Mouse (Mus musculus): ENCODE data around the gene Adamts20. TPM values are rescaled to one million over a fixed set of nuclear protein-coding genes. Genes with fewer than 3 reads are reported as not detected.

The Adamts20 gene
- polyA plus RNA-seq, 1 experiment from 2014 or later = 2.8 TPM

DNA sequence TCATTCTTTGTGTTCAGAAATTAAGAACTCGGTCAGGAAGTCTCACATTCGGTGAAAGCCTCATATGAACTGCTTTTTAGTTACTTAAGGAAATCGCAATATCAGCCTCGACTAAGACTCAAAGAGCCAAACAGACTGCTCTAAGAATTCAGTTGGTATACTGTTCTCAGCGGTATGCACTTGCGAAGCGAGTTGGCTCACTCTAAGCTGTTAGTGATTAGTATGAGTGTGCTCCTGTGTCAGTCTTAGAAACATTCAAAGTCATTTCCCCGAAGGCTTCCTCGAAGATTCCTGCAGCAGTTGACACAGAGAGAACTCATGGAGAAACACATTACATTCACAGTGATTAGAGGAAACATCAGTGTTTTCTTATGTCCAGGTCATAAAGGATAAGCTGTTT lies 4.1 kb downstream of the Adamts20 start:
- H3K4me2 ChIP-seq (ENCODE audit: low read length) = no peak overlapping the region
- no peaks in the 10 kb centered on the region for H3K9me3 ChIP-seq (ENCODE audit: control insufficient read depth, low read length)
- H3K9ac ChIP-seq (ENCODE audit: low read depth, low read length) = no peak overlapping the region
- no peak overlapping the region for H3K27ac ChIP-seq (ENCODE audit: low read depth, low read length)
- no peaks in the 10 kb centered on the region for H3K4me1 ChIP-seq (ENCODE audit: control insufficient read depth, insufficient read depth, low read depth, low read length)
- H3K27me3 ChIP-seq (replicated peaks; ENCODE audit: control insufficient read depth, insufficient read depth, low read length) = no peaks in the 10 kb centered on the region
- no peak for ATAC-seq
- H3K36me3 ChIP-seq (ENCODE audit: control insufficient read depth, insufficient read depth, low read length) = no peaks in the 10 kb centered on the region
- WGBS = 46% methylated on average over 9 of the region's 9 CpGs
- H3K4me3 ChIP-seq (ENCODE audit: low read length) = no peak overlapping the region

DNA sequence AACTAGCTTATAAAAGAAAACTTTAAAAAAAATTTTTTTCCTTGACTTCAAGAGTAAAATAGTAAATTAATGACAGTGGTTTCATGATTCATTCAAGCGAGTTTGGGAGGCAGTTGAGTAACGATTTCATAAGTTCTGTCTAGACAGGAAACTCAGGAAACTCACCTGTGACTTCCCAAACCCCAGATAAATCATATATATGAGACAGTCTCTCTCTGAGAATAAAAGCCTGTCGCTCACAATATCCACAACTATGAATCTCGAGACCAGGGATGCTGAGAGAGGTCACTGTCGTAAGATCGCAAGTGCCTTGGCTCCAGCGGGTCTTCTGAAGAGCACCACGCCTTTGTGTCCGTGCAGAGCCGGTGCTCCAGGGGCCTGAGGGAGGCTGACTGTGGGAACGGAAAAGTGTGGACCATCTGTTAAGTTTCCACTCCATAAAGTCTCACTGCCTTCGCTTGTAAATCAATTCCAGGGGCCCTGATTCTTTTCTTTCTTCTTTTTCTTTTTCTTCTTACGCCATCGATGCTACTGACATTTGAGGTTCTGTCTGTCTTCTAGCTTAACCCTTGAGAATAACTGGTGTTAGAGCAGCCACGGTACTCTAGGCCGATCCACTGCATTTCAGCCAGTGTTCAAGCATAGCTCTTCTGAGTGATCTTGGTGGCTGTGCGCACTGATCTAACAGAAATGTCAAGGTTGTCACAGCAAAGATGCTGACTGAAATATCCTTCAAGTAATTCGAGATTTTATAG lies 7.4 kb downstream of the Adamts20 start:
- 60% methylated on average over 18 of the region's 18 CpGs for WGBS
- Histone ChIP-seq H3K4me1 (ENCODE audit: control insufficient read depth, insufficient read depth, low read depth, low read length) (no peaks in the 10 kb centered on the region), H3K4me3 (ENCODE audit: low read length) (no peak overlapping the region), H3K36me3 (ENCODE audit: control insufficient read depth, insufficient read depth, low read length) (no peaks in the 10 kb centered on the region), H3K27me3 (replicated peaks; ENCODE audit: control insufficient read depth, insufficient read depth, low read length) (no peaks in the 10 kb centered on the region), H3K9me3 (ENCODE audit: control insufficient read depth, low read length) (no peaks in the 10 kb centered on the region), H3K27ac (ENCODE audit: low read depth, low read length) (no peak overlapping the region), H3K4me2 (ENCODE audit: low read length) (no peak overlapping the region), H3K9ac (ENCODE audit: low read depth, low read length) (no peak overlapping the region)
- ATAC-seq = no peak

DNA sequence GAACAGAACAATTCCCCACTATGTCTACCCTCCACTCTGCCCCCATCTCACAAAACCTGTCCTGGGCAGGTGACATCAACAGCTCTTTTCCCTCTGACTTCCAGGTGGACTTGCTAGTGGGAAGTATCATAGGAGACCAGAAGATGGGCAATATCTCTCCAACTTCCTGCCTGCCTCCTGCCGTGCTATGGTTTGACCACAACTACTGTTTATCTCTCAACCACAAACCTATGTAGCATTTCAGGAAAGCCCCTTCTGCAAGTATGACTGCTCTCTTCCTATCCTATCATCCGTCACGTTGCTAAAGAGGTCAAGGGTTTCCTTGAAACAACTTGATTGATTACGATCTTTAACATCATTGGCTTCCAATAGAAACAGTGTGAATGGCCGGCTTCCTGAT lies 12.4 kb downstream of the Adamts20 start:
- H3K4me1 ChIP-seq (ENCODE audit: control insufficient read depth, insufficient read depth, low read depth, low read length) = no peaks in the 10 kb centered on the region

DNA sequence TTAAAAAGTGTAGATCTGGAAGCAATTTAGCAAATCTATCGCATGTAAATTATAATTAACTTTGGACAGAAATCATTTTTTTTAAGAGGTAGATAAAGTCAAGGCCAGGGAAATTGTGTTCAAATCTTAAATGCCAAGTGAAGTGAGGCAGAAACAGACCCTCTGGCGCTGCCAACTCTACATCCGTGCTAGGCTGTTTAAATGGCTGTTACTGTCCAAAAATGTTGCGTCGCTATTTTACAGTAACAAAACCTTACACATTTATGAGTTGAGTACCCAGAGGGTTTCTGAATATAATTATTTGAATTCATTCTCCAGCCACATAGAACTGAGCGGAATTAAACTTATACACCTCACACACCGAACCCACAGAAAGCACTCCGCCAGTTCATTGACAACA lies 13.6 kb downstream of the Adamts20 start:
- Histone ChIP-seq H3K27me3 (replicated peaks; ENCODE audit: control insufficient read depth, insufficient read depth, low read length) (no peaks in the 10 kb centered on the region), H3K36me3 (ENCODE audit: control insufficient read depth, insufficient read depth, low read length) (no peaks in the 10 kb centered on the region), H3K27ac (ENCODE audit: low read depth, low read length) (no peak overlapping the region), H3K9ac (ENCODE audit: low read depth, low read length) (no peak overlapping the region), H3K4me3 (ENCODE audit: low read length) (no peak overlapping the region), H3K9me3 (ENCODE audit: control insufficient read depth, low read length) (no peaks in the 10 kb centered on the region), H3K4me1 (ENCODE audit: control insufficient read depth, insufficient read depth, low read depth, low read length) (no peaks in the 10 kb centered on the region), H3K4me2 (ENCODE audit: low read length) (no peak overlapping the region)
- ATAC-seq = no peak
- 75% methylated on average over 8 of the region's 8 CpGs for WGBS

More for the DNA sequence above, 12.4 kb downstream of the Adamts20 start:
- 90% methylated on average over 5 of the region's 5 CpGs for WGBS
- no peaks in the 10 kb centered on the region for H3K27me3 ChIP-seq (replicated peaks; ENCODE audit: control insufficient read depth, insufficient read depth, low read length)
- H3K9me3 ChIP-seq (ENCODE audit: control insufficient read depth, low read length) = no peaks in the 10 kb centered on the region
- H3K36me3 ChIP-seq (ENCODE audit: control insufficient read depth, insufficient read depth, low read length) = no peaks in the 10 kb centered on the region
- ATAC-seq = no peak
- H3K9ac ChIP-seq (ENCODE audit: low read depth, low read length) = no peak overlapping the region
- H3K4me2 ChIP-seq (ENCODE audit: low read length) = no peak overlapping the region
- no peak overlapping the region for H3K27ac ChIP-seq (ENCODE audit: low read depth, low read length)
- no peak overlapping the region for H3K4me3 ChIP-seq (ENCODE audit: low read length)

DNA sequence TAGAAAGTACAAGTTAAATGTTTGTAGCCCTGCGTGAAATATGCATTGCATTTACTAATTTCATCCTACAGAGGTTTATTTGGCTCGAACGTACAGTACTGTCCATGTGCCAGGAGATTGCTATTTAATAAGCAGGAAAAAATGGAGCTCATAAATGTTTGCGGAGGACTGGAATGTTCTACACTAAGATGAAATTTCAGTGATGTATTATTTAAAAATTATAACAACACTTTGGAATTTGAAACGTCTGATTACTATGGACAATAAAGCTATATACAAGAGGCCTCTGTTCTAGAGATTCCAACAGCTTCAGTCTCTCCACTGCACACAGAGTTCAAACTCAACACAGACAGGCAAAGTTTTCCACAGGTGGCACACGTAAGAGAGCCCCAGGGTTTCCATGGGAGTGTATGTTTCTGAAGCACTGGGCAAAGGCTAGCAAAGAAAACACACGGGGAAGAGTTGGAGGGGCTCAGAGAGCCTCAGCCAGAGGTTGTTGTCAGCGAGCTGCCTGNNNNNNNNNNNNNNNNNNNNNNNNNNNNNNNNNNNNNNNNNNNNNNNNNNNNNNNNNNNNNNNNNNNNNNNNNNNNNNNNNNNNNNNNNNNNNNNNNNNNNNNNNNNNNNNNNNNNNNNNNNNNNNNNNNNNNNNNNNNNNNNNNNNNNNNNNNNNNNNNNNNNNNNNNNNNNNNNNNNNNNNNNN lies 20.6 kb downstream of the Adamts20 start:
- Histone ChIP-seq H3K9me3 (ENCODE audit: control insufficient read depth, low read length) (no peaks in the 10 kb centered on the region), H3K36me3 (ENCODE audit: control insufficient read depth, insufficient read depth, low read length) (no peaks in the 10 kb centered on the region), H3K4me1 (ENCODE audit: control insufficient read depth, insufficient read depth, low read depth, low read length) (no peaks in the 10 kb centered on the region), H3K27ac (ENCODE audit: low read depth, low read length) (no peak overlapping the region), H3K9ac (ENCODE audit: low read depth, low read length) (no peak overlapping the region), H3K27me3 (replicated peaks; ENCODE audit: control insufficient read depth, insufficient read depth, low read length) (no peaks in the 10 kb centered on the region), H3K4me3 (ENCODE audit: low read length) (no peak overlapping the region), H3K4me2 (ENCODE audit: low read length) (no peak overlapping the region)
- ATAC-seq = no peak
- WGBS = 55% methylated on average over 8 of the region's 8 CpGs

DNA sequence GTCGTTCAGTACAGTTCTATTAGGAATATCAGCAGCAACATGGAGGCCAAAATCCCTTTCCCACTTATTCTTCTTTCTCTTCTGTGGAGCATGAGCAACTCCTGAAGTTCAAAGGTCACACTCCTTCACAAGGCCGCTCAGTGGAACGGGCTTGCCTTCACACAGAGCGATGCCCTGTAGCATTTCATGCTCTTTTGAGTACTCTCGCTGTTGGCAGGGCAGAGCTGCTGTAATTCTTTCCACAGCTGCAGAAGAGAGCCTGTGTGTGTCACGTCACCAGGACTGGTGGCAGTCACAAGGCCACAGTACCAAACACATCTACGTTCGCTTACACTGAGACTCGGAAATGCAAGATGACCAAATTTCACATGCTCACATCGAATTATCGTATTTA lies 21.2 kb downstream of the Adamts20 start:
- WGBS = 61% methylated on average over 11 of the region's 11 CpGs
- no peaks in the 10 kb centered on the region for H3K4me1 ChIP-seq (ENCODE audit: control insufficient read depth, insufficient read depth, low read depth, low read length)
- ATAC-seq = no peak; the same call in 1 of the 2 replicates

DNA sequence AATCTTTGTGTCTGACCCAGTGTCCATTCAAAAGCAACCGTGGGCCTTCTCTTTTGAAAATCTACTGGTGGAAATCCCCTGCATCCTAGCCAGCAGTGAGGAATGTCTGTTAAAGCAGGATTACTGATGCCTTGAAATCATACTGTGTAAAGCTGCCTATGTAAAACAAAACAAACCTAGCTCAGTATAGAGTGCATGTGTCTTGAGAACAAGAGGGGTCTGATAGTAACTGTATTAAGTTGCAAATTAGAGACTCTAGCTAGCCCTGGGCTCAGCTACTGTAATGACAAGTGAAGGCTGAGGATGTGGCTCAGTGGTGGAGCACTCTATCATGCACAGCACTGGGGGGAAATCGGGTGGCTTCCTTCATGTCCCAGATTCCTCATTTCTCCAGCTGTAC lies 22.2 kb downstream of the Adamts20 start:
- Histone ChIP-seq H3K4me1 (ENCODE audit: control insufficient read depth, insufficient read depth, low read depth, low read length) (no peaks in the 10 kb centered on the region), H3K4me3 (ENCODE audit: low read length) (no peak overlapping the region), H3K27me3 (replicated peaks; ENCODE audit: control insufficient read depth, insufficient read depth, low read length) (no peaks in the 10 kb centered on the region), H3K9ac (ENCODE audit: low read depth, low read length) (no peak overlapping the region), H3K27ac (ENCODE audit: low read depth, low read length) (no peak overlapping the region), H3K9me3 (ENCODE audit: control insufficient read depth, low read length) (no peaks in the 10 kb centered on the region), H3K4me2 (ENCODE audit: low read length) (no peak overlapping the region), H3K36me3 (ENCODE audit: control insufficient read depth, insufficient read depth, low read length) (no peaks in the 10 kb centered on the region)
- ATAC-seq = no peak
- WGBS = 41% methylated on average over 2 of the region's 2 CpGs

More for the DNA sequence above, 21.2 kb downstream of the Adamts20 start:
- H3K4me2 ChIP-seq (ENCODE audit: low read length) = no peak overlapping the region
- H3K27me3 ChIP-seq (replicated peaks; ENCODE audit: control insufficient read depth, insufficient read depth, low read length) = no peaks in the 10 kb centered on the region
- no peak overlapping the region for H3K9ac ChIP-seq (ENCODE audit: low read depth, low read length)
- H3K27ac ChIP-seq (ENCODE audit: low read depth, low read length) = no peak overlapping the region
- H3K36me3 ChIP-seq (ENCODE audit: control insufficient read depth, insufficient read depth, low read length) = no peaks in the 10 kb centered on the region
- H3K4me3 ChIP-seq (ENCODE audit: low read length) = no peak overlapping the region
- no peaks in the 10 kb centered on the region for H3K9me3 ChIP-seq (ENCODE audit: control insufficient read depth, low read length)

DNA sequence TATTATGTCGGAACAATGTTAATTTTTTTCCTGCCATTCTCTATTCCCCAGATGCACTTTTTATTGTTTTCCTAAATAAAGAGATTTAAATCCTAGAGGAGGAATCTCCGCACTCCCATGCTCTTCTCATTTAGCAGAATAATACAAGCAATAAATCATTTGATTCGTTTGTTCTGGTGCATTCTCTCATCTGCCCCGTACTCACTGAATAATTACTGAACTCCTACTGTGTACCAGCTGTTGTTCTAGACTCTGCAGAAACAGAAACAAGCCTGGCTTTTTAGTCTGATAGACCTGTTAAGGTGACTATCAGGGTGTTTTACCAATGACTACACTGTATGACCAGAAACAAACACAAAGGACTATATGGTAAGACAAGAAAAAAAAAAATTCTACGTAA lies 29.7 kb downstream of the Adamts20 start:
- no peaks in the 10 kb centered on the region for H3K36me3 ChIP-seq (ENCODE audit: control insufficient read depth, insufficient read depth, low read length)
- no peak overlapping the region for H3K4me3 ChIP-seq (ENCODE audit: low read length)
- 0 out of 2 replicates have a peak, but pooled peaks have one; percentile 24 for ATAC-seq
- H3K9me3 ChIP-seq (ENCODE audit: control insufficient read depth, low read length) = no peaks in the 10 kb centered on the region
- WGBS = 45% methylated on average over 5 of the region's 5 CpGs
- H3K4me2 ChIP-seq (ENCODE audit: low read length) = no peak overlapping the region
- H3K9ac ChIP-seq (ENCODE audit: low read depth, low read length) = no peak overlapping the region
- no peaks in the 10 kb centered on the region for H3K27me3 ChIP-seq (replicated peaks; ENCODE audit: control insufficient read depth, insufficient read depth, low read length)
- H3K4me1 ChIP-seq (ENCODE audit: control insufficient read depth, insufficient read depth, low read depth, low read length) = no peaks in the 10 kb centered on the region
- H3K27ac ChIP-seq (ENCODE audit: low read depth, low read length) = no peak overlapping the region

DNA sequence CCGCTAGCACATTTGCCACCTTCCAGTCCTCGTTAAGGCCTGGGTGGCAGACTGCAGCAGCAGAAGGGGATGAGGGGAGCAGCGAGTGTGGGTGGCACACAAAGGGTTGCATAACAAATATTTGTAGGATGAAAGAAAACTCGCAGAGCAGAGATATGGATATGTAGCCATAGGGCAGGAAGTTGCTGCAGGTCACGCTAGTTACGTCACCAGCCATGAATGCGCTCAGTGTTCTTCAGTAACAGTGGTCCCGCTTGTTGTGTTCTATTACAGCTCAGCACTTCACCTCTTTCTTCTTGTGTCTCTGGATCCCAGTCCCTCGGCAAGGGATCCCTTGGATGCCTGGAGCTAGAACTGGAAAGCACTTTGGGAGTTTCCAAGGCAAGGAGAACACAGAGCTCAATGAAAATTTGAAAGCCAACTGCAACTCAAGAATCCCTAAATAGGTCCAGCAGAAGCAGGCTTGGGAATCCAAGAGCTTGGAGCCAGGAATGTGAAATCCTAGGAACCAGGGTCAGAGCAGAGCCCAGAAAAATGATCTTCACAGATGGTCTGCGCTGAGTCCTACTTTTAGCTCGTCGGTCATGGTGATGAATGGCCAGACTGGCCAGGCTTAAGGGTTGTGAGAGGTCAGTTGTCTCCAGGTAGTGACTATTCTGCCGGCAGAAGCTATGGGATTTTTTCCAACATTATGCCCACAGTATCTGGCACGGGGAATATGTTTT lies 34.4 kb downstream of the Adamts20 start:
- no peaks in the 10 kb centered on the region for H3K27me3 ChIP-seq (replicated peaks; ENCODE audit: control insufficient read depth, insufficient read depth, low read length)
- H3K27ac ChIP-seq (ENCODE audit: low read depth, low read length) = no peak overlapping the region
- ATAC-seq = no peak
- WGBS = 81% methylated on average over 14 of the region's 14 CpGs
- H3K36me3 ChIP-seq (ENCODE audit: control insufficient read depth, insufficient read depth, low read length) = no peaks in the 10 kb centered on the region
- no peaks in the 10 kb centered on the region for H3K9me3 ChIP-seq (ENCODE audit: control insufficient read depth, low read length)
- H3K4me1 ChIP-seq (ENCODE audit: control insufficient read depth, insufficient read depth, low read depth, low read length) = no peaks in the 10 kb centered on the region
- H3K4me3 ChIP-seq (ENCODE audit: low read length) = no peak overlapping the region
- no peak overlapping the region for H3K9ac ChIP-seq (ENCODE audit: low read depth, low read length)
- H3K4me2 ChIP-seq (ENCODE audit: low read length) = no peak overlapping the region
